7 mouse cellular contexts compared by ENCODE assay signal in the genomic region with DNA sequence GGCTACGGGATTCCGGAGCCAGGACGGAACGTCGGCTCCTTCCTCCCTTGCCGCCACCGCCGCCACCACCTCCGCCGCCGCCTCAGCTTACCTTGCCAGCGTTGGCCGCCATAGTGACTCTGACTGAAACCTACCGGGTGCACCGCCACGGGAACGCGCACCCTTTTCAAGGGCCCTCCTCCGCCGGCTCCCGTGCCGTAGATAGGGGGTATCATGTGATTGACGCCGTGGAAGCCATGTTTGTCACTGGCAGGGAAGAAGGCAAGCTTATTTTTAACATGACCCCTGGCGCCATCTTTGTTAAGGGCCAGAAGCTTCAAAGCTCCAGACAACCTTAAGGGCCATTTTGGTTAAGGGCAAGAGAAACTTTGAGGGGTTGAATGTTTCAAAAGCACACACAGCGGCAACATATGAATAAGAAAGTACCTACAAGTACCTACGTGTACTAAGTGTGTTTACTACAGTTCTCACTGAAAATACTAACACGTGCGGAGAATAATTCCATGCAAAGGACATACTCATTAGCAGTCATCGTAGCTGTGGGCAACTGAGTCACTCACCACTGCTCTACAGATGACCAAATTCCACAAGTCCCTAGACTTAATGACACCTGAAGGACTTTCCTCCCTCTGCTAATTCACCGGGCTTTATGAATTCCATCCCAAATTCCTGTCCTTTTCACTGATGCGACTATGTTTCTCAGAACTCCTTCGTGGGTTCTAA. TPM values are rescaled to one million over a fixed set of nuclear protein-coding genes. Genes with fewer than 3 reads are reported as not detected.
A peak's percentile ranks its signal among the peaks of the same experiment; 100 is the strongest.
DNase-seq lines count a peak whose midpoint lies in the region; ATAC-seq lines count a peak whose summit lies in the region.

A gene (minus strand): TSS at position 175 of the 723 bp plus-strand sequence.

- H3K9ac ChIP-seq in embryonic facial prominence, embryonic 12.5 days = peak within 1 kb of the TSS; percentile 92
- H3K9ac ChIP-seq in limb, embryonic 11.5 days (ENCODE audit: low read length) = peak within 1 kb of the TSS; percentile 67
- H3K9ac ChIP-seq in midbrain, embryonic 14.5 days (replicated peaks; ENCODE audit: low read length) = peak within 1 kb of the TSS; percentile 86

- no peaks in the 10 kb centered on the region for H3K36me3 ChIP-seq in embryonic facial prominence, embryonic 12.5 days
- no peaks in the 10 kb centered on the region for H3K36me3 ChIP-seq in limb, embryonic 11.5 days (ENCODE audit: control insufficient read depth, insufficient read depth, low read length)
- H3K36me3 ChIP-seq in midbrain, embryonic 14.5 days (ENCODE audit: control insufficient read depth, insufficient read depth, low read length) = no peaks in the 10 kb centered on the region

- ATAC-seq in embryonic facial prominence, embryonic 12.5 days (ENCODE audit: insufficient number of reproducible peaks, insufficient read depth, low FRiP score, low TSS enrichment) = peak; percentile 92
- peak; percentile 87 for ATAC-seq in limb, embryonic 11.5 days (ENCODE audit: insufficient number of reproducible peaks, low FRiP score, low TSS enrichment, low read depth)
- peak; percentile 96 for ATAC-seq in midbrain, embryonic 14.5 days (ENCODE audit: low FRiP score, low TSS enrichment)

- no peaks in the 10 kb centered on the region for H3K9me3 ChIP-seq in embryonic facial prominence, embryonic 12.5 days
- H3K9me3 ChIP-seq in limb, embryonic 11.5 days (ENCODE audit: control insufficient read depth, low read length) = no peaks in the 10 kb centered on the region
- H3K9me3 ChIP-seq in midbrain, embryonic 14.5 days (ENCODE audit: control insufficient read depth, low read length) = no peaks in the 10 kb centered on the region

- whole genome bisulfite sequencing in embryonic facial prominence, embryonic 12.5 days = 15% methylated on average over 29 of the region's 33 CpGs
- 12% methylated on average over 33 of the region's 33 CpGs for WGBS in limb, embryonic 11.5 days
- WGBS in midbrain, embryonic 14.5 days = 12% methylated on average over 33 of the region's 33 CpGs

- peak within 1 kb of the TSS; percentile 92 for H3K4me2 ChIP-seq in embryonic facial prominence, embryonic 12.5 days (replicated peaks)
- H3K4me2 ChIP-seq in limb, embryonic 11.5 days (ENCODE audit: low read depth, severe bottlenecking) = peak within 1 kb of the TSS; percentile 71
- H3K4me2 ChIP-seq in midbrain, embryonic 14.5 days (ENCODE audit: low read length) = peak within 1 kb of the TSS; percentile 78

- DNase-seq in adrenal gland, postnatal 25 days = peak; percentile 99
- DNase-seq in heart, adult 11 months = peak; percentile 100
- peak; percentile 100 for DNase-seq in kidney, adult 18-20 months
- peak; percentile 99 for DNase-seq in limb, embryonic 11.5 days (ENCODE audit: low spot score)
- DNase-seq in midbrain, embryonic 14.5 days = peak; percentile 100
- DNase-seq in spleen, adult 18-20 months = peak; percentile 96 to 99

- H3K4me1 ChIP-seq in embryonic facial prominence, embryonic 12.5 days = peaks cover 28% of the 10 kb centered on the region
- H3K4me1 ChIP-seq in limb, embryonic 11.5 days (ENCODE audit: control insufficient read depth, insufficient read depth, low read length) = peaks cover 3% of the 10 kb centered on the region
- H3K4me1 ChIP-seq in midbrain, embryonic 14.5 days (ENCODE audit: control insufficient read depth, insufficient read depth, low read length) = peaks cover 30% of the 10 kb centered on the region

- H3K27ac ChIP-seq in embryonic facial prominence, embryonic 12.5 days = peak within 1 kb of the TSS; percentile 78
- H3K27ac ChIP-seq in limb, embryonic 11.5 days (replicated peaks; ENCODE audit: low read depth, low read length) = peak within 1 kb of the TSS; percentile 53
- H3K27ac ChIP-seq in midbrain, embryonic 14.5 days (replicated peaks; ENCODE audit: low read depth, low read length) = peak within 1 kb of the TSS; percentile 82

- H3K4me3 ChIP-seq in embryonic facial prominence, embryonic 12.5 days = peak within 1 kb of the TSS; percentile 97
- H3K4me3 ChIP-seq in limb, embryonic 11.5 days (ENCODE audit: low read depth, low read length) = peak within 1 kb of the TSS; percentile 92
- peak within 1 kb of the TSS; percentile 94 for H3K4me3 ChIP-seq in midbrain, embryonic 14.5 days (replicated peaks; ENCODE audit: low read depth, low read length)

- no peaks in the 10 kb centered on the region for H3K27me3 ChIP-seq in embryonic facial prominence, embryonic 12.5 days
- no peaks in the 10 kb centered on the region for H3K27me3 ChIP-seq in limb, embryonic 11.5 days (ENCODE audit: control insufficient read depth, insufficient read depth, low read length)
- no peaks in the 10 kb centered on the region for H3K27me3 ChIP-seq in midbrain, embryonic 14.5 days (ENCODE audit: control insufficient read depth, insufficient read depth, low read length)

RNA-seq across cellular contexts. Expression of the gene that starts here (rescaled TPM):
- total RNA-seq in adrenal gland, postnatal 25 days (2021) = 85.2 and 92.0 TPM in 2 replicates
- 23.4 and 26.9 TPM in 2 replicates for polyA plus RNA-seq in embryonic facial prominence, embryonic 12.5 days (2016; fragmentation: Nextera tagmentation; extraction: Ambion mirVana)
- polyA plus RNA-seq in limb, embryonic 11.5 days (2014; fragmentation: Nextera tagmentation; extraction: Ambion mirVana) = 21.2 and 22.0 TPM in 2 replicates
- polyA plus RNA-seq in midbrain, embryonic 14.5 days (2014; fragmentation: Nextera tagmentation; extraction: Ambion mirVana) = 16.7 and 19.1 TPM in 2 replicates

Comparison
In these comparisons a context has a peak if more than half of its experiments do, and no peak if none do; other contexts are left out.
1. Peak in every context shown above with its lines: DNase-seq, ATAC-seq, H3K4me3 ChIP-seq and H3K27ac ChIP-seq.